Mouse (Mus musculus): ENCODE measurements around the gene Iffo2. TPM values are rescaled to one million over a fixed set of nuclear protein-coding genes. Genes with fewer than 3 reads are reported as not detected.
A peak's percentile ranks its signal among the peaks of the same experiment; 100 is the strongest.
"Not testable (repeated sequence)": the region's sequence is repeated elsewhere in the genome, so short reads cannot be mapped to it uniquely, and the experiment has no call there.

Iffo2 gene
- polyA plus RNA-seq (2014; fragmentation: Nextera tagmentation; extraction: Ambion mirVana), result 2.5 and 3.5 TPM in 2 replicates

DNA sequence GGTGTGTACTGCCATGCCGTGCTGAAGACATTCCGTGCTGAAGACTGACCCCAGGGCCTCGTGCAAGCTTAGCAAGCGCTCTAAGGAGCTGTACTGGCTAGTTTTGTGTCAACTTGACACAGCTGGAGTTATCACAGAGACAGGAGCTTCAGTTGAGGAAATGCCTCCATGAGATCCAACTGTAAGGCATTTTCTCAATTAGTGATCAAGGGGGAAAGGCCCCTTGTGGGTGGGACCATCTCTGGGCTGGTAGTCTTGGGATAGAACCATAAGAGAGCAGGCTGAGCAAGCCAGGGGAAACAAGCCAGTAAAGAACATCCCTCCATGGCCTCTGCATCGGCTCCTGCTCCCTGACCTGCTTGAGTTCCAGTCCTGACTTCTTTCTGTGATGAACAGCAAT, at the start of gene Iffo2:
TSS of gene Iffo2 (plus strand) at position 301 of the 400 bp plus-strand sequence.
- H3K9me3 ChIP-seq (ENCODE audit: control insufficient read depth, low read length); H3K4me1 ChIP-seq (replicated peaks; ENCODE audit: control insufficient read depth, insufficient read depth, low read length); H3K4me2 ChIP-seq (ENCODE audit: low read depth, low read length, severe bottlenecking); H3K27ac ChIP-seq (ENCODE audit: low read depth, low read length); H3K36me3 ChIP-seq (ENCODE audit: control insufficient read depth, insufficient read depth, low read length); ATAC-seq (replicated peaks; ENCODE audit: low FRiP score); H3K27me3 ChIP-seq (ENCODE audit: control insufficient read depth, insufficient read depth, low read length); H3K9ac ChIP-seq (ENCODE audit: low read length); DNase-seq (ENCODE audit: low spot score); H3K4me3 ChIP-seq (ENCODE audit: low read depth, low read length): not testable (repeated sequence)
- WGBS, result 86% methylated on average over 5 of the region's 5 CpGs

DNA sequence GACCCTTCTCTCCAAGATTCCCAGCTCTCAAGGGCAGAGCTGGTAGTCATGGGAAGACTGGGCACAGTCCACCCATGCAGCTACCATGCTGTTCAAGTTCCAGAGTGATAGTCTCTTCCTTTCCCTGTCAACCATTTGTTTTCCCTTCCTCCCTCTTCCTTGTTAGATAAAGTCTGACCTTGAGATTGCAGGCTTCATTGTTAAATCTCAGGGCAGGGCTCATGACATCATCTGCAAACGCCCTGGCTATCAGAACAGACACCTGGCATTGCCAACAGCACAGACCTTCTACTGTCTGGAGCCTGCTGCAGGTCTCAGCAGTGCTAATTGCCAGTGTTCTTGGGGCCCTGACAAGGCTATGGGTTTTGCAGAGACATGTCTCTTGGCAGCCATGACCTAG, 48.9 kb upstream of the Iffo2 start:
- no peak for ATAC-seq (replicated peaks; ENCODE audit: low FRiP score)
- H3K4me2 ChIP-seq (ENCODE audit: low read depth, low read length, severe bottlenecking), result no peak overlapping the region
- no peaks in the 10 kb centered on the region for H3K4me1 ChIP-seq (replicated peaks; ENCODE audit: control insufficient read depth, insufficient read depth, low read length)
- 95% methylated on average over 1 of the region's 1 CpGs for WGBS
- no peaks in the 10 kb centered on the region for H3K9me3 ChIP-seq (ENCODE audit: control insufficient read depth, low read length)
- H3K9ac ChIP-seq (ENCODE audit: low read length), result no peak overlapping the region
- DNase-seq (ENCODE audit: low spot score), result no peak
- H3K27me3 ChIP-seq (ENCODE audit: control insufficient read depth, insufficient read depth, low read length), result no peaks in the 10 kb centered on the region
- no peak overlapping the region for H3K27ac ChIP-seq (ENCODE audit: low read depth, low read length)
- H3K36me3 ChIP-seq (ENCODE audit: control insufficient read depth, insufficient read depth, low read length), result peaks cover 18% of the 10 kb centered on the region
- no peak overlapping the region for H3K4me3 ChIP-seq (ENCODE audit: low read depth, low read length)

DNA sequence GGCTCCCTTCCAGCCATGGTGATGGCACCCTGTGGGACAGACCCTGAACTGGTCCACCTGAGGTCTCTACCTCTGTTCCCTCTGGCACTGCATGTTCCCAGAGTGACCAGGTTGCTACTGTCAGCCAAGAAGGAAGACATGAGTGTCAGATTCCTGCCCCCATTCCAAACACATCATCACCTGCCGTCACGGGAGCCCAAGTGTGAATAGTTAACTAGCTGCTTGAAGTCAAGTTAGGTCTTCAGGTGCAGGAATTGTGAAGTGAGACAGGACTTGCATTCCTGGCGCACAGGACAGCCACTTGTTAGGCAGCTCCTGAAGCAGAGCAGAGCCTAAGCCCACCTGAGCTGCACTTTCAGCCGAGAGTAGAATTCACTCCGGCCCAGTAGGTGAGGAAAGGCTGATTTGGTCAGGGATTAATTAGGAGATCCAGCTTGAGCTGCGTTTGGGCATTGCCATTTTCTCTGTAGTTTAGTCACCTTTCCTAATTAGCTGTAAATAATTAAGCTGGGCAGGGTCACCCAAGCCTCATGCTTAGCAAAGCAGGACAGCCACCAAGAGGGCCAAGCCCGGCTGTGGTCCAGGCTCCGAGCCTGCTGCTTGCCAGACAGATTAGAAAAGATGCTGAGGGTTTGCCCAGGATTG, 46.8 kb upstream of the Iffo2 start:
- Histone ChIP-seq H3K9ac (ENCODE audit: low read length) (no peak overlapping the region), H3K36me3 (ENCODE audit: control insufficient read depth, insufficient read depth, low read length) (peaks cover 14% of the 10 kb centered on the region), H3K4me1 (replicated peaks; ENCODE audit: control insufficient read depth, insufficient read depth, low read length) (peaks cover 5% of the 10 kb centered on the region), H3K27ac (ENCODE audit: low read depth, low read length) (no peak overlapping the region), H3K9me3 (ENCODE audit: control insufficient read depth, low read length) (no peaks in the 10 kb centered on the region), H3K4me2 (ENCODE audit: low read depth, low read length, severe bottlenecking) (no peak overlapping the region), H3K4me3 (ENCODE audit: low read depth, low read length) (no peak overlapping the region), H3K27me3 (ENCODE audit: control insufficient read depth, insufficient read depth, low read length) (no peaks in the 10 kb centered on the region)
- WGBS, result 88% methylated on average over 8 of the region's 8 CpGs
- ATAC-seq (replicated peaks; ENCODE audit: low FRiP score) (no peak), DNase-seq (ENCODE audit: low spot score) (no peak)

DNA sequence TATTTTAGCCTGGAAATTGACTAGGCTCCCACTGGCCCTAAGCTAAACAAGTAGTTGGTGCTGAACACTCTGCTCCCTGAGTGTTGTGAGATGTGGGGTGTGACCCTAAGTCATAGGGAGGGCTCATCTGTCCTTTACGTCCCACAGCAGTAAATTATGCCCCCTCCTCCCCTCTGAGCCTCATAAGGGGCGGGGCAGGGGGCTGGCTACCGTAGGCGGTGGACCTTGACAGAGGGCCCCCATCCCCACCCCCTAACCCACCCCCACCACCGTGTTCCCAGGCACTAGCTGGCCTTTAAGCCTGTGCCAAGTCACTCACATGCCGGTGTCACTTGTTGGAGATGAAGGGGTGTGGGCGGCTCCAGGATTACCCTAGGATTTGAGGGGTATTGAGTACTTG, 45.9 kb upstream of the Iffo2 start:
- DNase-seq (ENCODE audit: low spot score), result no peak
- no peak for ATAC-seq (replicated peaks; ENCODE audit: low FRiP score)
- peaks cover 5% of the 10 kb centered on the region for H3K4me1 ChIP-seq (replicated peaks; ENCODE audit: control insufficient read depth, insufficient read depth, low read length)
- peaks cover 16% of the 10 kb centered on the region for H3K36me3 ChIP-seq (ENCODE audit: control insufficient read depth, insufficient read depth, low read length)
- H3K9ac ChIP-seq (ENCODE audit: low read length), result no peak overlapping the region
- no peak overlapping the region for H3K4me3 ChIP-seq (ENCODE audit: low read depth, low read length)
- H3K27ac ChIP-seq (ENCODE audit: low read depth, low read length), result no peak overlapping the region
- no peaks in the 10 kb centered on the region for H3K9me3 ChIP-seq (ENCODE audit: control insufficient read depth, low read length)
- WGBS, result 91% methylated on average over 7 of the region's 7 CpGs
- no peaks in the 10 kb centered on the region for H3K27me3 ChIP-seq (ENCODE audit: control insufficient read depth, insufficient read depth, low read length)
- no peak overlapping the region for H3K4me2 ChIP-seq (ENCODE audit: low read depth, low read length, severe bottlenecking)

DNA sequence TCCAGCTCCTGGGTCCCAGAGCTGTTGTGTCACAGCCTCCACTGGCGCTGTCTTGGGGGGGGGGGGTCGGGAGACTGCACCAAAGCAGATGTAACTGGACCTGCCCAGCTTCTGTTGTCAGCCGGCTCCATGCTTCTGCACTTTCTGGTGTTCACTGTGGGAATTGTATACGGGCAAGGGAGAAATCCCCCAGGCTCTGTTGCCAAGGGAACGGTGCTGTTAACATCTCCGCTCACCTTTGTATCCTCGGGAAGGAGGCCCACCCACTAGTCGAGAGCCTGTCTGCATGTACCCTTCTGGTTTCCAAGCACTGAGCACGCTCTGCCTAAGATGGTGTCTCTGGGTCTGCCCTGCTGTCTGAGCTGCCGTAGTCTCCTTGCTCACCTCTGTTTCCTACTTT, 43.3 kb upstream of the Iffo2 start:
- DNase-seq (ENCODE audit: low spot score) (no peak), ATAC-seq (replicated peaks; ENCODE audit: low FRiP score) (0 out of 2 replicates have a peak, but pooled peaks have one; percentile 36)
- Histone ChIP-seq H3K27ac (ENCODE audit: low read depth, low read length) (no peak overlapping the region), H3K4me1 (replicated peaks; ENCODE audit: control insufficient read depth, insufficient read depth, low read length) (peaks cover 5% of the 10 kb centered on the region), H3K36me3 (ENCODE audit: control insufficient read depth, insufficient read depth, low read length) (peaks cover 14% of the 10 kb centered on the region), H3K9me3 (ENCODE audit: control insufficient read depth, low read length) (no peaks in the 10 kb centered on the region), H3K9ac (ENCODE audit: low read length) (no peak overlapping the region; the same call in 1 of the 2 replicates), H3K4me2 (ENCODE audit: low read depth, low read length, severe bottlenecking) (no peak overlapping the region), H3K27me3 (ENCODE audit: control insufficient read depth, insufficient read depth, low read length) (no peaks in the 10 kb centered on the region), H3K4me3 (ENCODE audit: low read depth, low read length) (no peak overlapping the region)
- WGBS, result 47% methylated on average over 10 of the region's 10 CpGs

DNA sequence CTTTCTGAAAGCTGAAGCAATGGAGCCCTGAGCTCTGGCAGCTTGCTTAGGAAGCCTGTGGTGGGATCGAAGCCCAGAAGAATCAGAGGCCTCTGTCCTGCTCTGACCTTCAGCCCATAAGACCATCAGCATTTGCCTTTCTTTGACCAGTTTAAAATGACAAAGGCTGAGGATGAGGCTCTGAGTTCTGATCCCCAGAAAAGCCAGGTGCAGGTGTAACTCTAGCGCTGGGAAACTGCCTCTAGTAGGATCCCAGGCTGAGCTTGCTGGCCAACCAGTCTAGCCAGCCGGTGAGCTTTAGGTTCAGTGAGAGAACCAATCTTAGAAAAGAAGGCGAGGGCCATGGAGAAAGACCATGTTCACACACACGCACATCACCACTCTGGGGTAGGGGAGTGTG, 42.0 kb upstream of the Iffo2 start:
- WGBS, result 94% methylated on average over 5 of the region's 5 CpGs

DNA sequence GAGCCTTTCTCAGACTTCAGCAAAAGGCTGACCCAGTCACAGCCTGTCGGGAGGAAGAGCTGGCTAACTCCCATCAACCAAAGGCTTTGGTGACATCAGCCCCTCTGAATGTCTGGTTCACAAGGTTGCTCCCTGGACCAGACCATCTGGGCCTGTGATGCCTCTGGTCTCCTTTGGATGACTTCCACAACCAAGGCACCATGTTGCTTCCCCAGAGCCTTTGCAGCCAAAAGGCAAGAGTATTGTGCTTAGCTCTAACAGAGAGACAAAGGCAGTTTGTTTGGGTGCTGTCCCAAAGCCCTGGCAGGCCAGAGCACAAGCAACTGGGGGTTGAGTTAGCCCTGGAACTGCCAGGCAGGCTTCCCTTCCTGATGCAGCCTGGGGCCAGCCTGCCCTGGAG, 40.4 kb upstream of the Iffo2 start:
- Histone ChIP-seq H3K9me3 (ENCODE audit: control insufficient read depth, low read length) (no peaks in the 10 kb centered on the region), H3K4me1 (replicated peaks; ENCODE audit: control insufficient read depth, insufficient read depth, low read length) (peaks cover 5% of the 10 kb centered on the region), H3K4me2 (ENCODE audit: low read depth, low read length, severe bottlenecking) (no peak overlapping the region), H3K36me3 (ENCODE audit: control insufficient read depth, insufficient read depth, low read length) (peaks cover 8% of the 10 kb centered on the region; the same call in 1 of the 2 replicates), H3K27me3 (ENCODE audit: control insufficient read depth, insufficient read depth, low read length) (no peaks in the 10 kb centered on the region), H3K4me3 (ENCODE audit: low read depth, low read length) (no peak overlapping the region), H3K9ac (ENCODE audit: low read length) (no peak overlapping the region), H3K27ac (ENCODE audit: low read depth, low read length) (no peak overlapping the region)
- ATAC-seq (replicated peaks; ENCODE audit: low FRiP score), result no peak
- 95% methylated on average over 1 of the region's 1 CpGs for WGBS
- no peak for DNase-seq (ENCODE audit: low spot score)

More for the DNA sequence above, 42.0 kb upstream of the Iffo2 start:
- Histone ChIP-seq H3K36me3 (ENCODE audit: control insufficient read depth, insufficient read depth, low read length) (peaks cover 8% of the 10 kb centered on the region; the same call in 1 of the 2 replicates), H3K9ac (ENCODE audit: low read length) (no peak overlapping the region), H3K27ac (ENCODE audit: low read depth, low read length) (no peak overlapping the region), H3K9me3 (ENCODE audit: control insufficient read depth, low read length) (no peaks in the 10 kb centered on the region), H3K27me3 (ENCODE audit: control insufficient read depth, insufficient read depth, low read length) (no peaks in the 10 kb centered on the region), H3K4me3 (ENCODE audit: low read depth, low read length) (no peak overlapping the region), H3K4me1 (replicated peaks; ENCODE audit: control insufficient read depth, insufficient read depth, low read length) (peaks cover 5% of the 10 kb centered on the region), H3K4me2 (ENCODE audit: low read depth, low read length, severe bottlenecking) (no peak overlapping the region)
- ATAC-seq (replicated peaks; ENCODE audit: low FRiP score), result no peak
- DNase-seq (ENCODE audit: low spot score), result no peak

DNA sequence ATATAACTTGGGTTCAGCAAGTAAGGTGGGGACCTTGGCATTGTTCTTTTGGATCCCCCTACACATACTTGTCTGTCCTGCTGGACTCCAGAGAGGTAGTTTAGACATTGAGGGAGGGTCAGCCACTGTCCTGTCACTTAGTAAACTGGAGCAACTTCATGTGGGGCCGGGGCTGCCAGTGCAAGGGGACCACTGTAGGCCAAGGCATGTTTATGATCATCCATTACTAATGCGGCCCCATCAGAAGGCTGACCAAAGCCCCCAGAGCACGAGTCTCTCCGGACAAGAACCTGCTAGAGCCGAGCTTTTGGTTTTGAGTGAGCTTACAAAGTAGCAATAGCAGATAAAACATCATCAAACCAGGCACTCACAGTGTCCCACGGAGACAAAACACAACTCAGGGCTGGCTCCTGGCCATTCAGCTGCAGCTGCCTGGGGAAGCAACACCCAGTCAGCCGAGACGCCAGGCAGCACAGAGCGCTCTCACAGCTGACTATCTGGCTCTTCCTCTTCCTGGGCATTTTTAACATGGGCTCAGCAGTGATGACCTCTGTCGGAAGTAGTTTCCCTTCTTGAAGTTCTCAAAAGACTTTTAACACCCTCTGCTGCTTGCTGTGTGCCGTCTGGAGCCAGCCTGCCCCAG, 39.8 kb upstream of the Iffo2 start:
- Histone ChIP-seq H3K4me3 (ENCODE audit: low read depth, low read length) (no peak overlapping the region), H3K9ac (ENCODE audit: low read length) (no peak overlapping the region), H3K27ac (ENCODE audit: low read depth, low read length) (no peak overlapping the region), H3K27me3 (ENCODE audit: control insufficient read depth, insufficient read depth, low read length) (no peaks in the 10 kb centered on the region), H3K4me2 (ENCODE audit: low read depth, low read length, severe bottlenecking) (no peak overlapping the region), H3K4me1 (replicated peaks; ENCODE audit: control insufficient read depth, insufficient read depth, low read length) (peaks cover 5% of the 10 kb centered on the region), H3K36me3 (ENCODE audit: control insufficient read depth, insufficient read depth, low read length) (peaks cover 8% of the 10 kb centered on the region; the same call in 1 of the 2 replicates), H3K9me3 (ENCODE audit: control insufficient read depth, low read length) (no peaks in the 10 kb centered on the region)
- ATAC-seq (replicated peaks; ENCODE audit: low FRiP score) (no peak), DNase-seq (ENCODE audit: low spot score) (no peak)
- 91% methylated on average over 11 of the region's 11 CpGs for WGBS

Data from forebrain, embryonic 11.5 days (tissue).